Mouse (Mus musculus) ES-E14 (cell line): Measurements from ENCODE around the gene Ldhal6b.

Source experiments
- CHD2 ChIP-seq: IDR thresholded peaks from 2 replicates; pipeline ENCODE4 v1.6.1; 2014; ENCODE audit warnings: mild to moderate bottlenecking, low read depth, low read length, inconsistent platforms
- ZC3H11A ChIP-seq: IDR thresholded peaks from 2 replicates; pipeline ENCODE4 v1.6.1; 2012; ENCODE audit warnings: low read depth, mild to moderate bottlenecking, inconsistent platforms, low read length, borderline replicate concordance

- TF ChIP-seq ZC3H11A (no peak), CHD2 (no peak)
Observed at GRCm38 (mm10) chr17:5371032-5371431, 47.5 kb downstream of the Ldhal6b start.
